Comparison of ENCODE assay signal across 11 mouse cellular contexts in the genomic region with DNA sequence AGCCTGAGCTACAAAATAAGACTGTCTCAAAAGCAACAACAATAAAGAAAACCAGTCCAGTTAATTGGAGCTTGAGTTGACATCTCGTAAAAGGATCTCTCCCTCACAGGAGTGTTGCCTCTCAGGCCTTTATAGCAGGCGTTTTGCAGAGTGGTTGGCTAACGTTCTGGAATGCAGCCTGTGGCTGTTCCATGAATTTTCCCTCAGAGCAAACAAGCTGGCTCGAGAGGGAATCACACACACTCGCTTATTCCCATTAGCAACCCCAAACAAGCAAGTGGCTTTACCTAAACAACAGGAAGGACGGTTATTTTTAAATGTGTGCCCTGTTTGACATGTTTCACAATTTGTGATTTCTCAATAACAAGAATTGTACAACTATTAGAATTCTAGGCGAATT. TPM values are rescaled to one million over a fixed set of nuclear protein-coding genes. Genes with fewer than 3 reads are reported as not detected.
DNase-seq lines count a peak whose midpoint lies in the region; ATAC-seq lines count a peak whose summit lies in the region.
"Had no signal": no experiment of that assay in that cellular context is flagged by ENCODE, and none has a peak within 500 bp of the region (broad histone marks: within the 10 kb centered on the region; RNA-seq: fewer than 3 reads in every experiment).

No protein-coding gene starts in this region.

- H3K36me3 ChIP-seq in intestine, embryonic 16.5 days (ENCODE audit: control insufficient read depth, insufficient read depth, low read length): no peaks in the 10 kb centered on the region
- H3K36me3 ChIP-seq in intestine, embryonic 15.5 days: no peaks in the 10 kb centered on the region
- H3K36me3 ChIP-seq: G1E; liver, embryonic 15.5 days had no signal

- peak; percentile 6 for DNase-seq in heart, postnatal 25 days (ENCODE audit: low spot score)
- DNase-seq in lung, postnatal 25 days (ENCODE audit: low spot score): peak; percentile 75
- no peak for DNase-seq in retina, postnatal 1 day
- DNase-seq in layer of hippocampus, postnatal 25 days (ENCODE audit: extremely low spot score in 1 of 2, low spot score in 1 of 2): no peak
- DNase-seq: cerebellum, postnatal 10 days had no signal

- no peak for ATAC-seq in intestine, embryonic 16.5 days
- no peak for ATAC-seq in intestine, embryonic 15.5 days
- 0 out of 2 replicates have a peak, but pooled peaks have one; percentile 7 for ATAC-seq in common myeloid progenitor, adult 5-6 weeks (replicated peaks; ENCODE audit: low read depth, poor library complexity, severe bottlenecking)
- no peak for ATAC-seq in inflammation-experienced regulatory T-cells, adult 6 months

- H3K4me2 ChIP-seq in intestine, embryonic 16.5 days (ENCODE audit: low read depth, low read length): no peak overlapping the region
- H3K4me2 ChIP-seq in intestine, embryonic 15.5 days (replicated peaks): no peak overlapping the region

- 41% methylated on average over 7 of the region's 7 CpGs for WGBS in intestine, embryonic 16.5 days
- WGBS in intestine, embryonic 15.5 days: 26% methylated on average over 7 of the region's 7 CpGs

- 0 out of 2 replicates have a peak overlapping the region, but pooled peaks have one; percentile 6 for H3K27ac ChIP-seq in intestine, embryonic 16.5 days (ENCODE audit: low read length)
- H3K27ac ChIP-seq in intestine, embryonic 15.5 days: no peak overlapping the region

- no peaks in the 10 kb centered on the region for H3K9me3 ChIP-seq in intestine, embryonic 16.5 days (ENCODE audit: control insufficient read depth, low read length)
- H3K9me3 ChIP-seq in intestine, embryonic 15.5 days: no peaks in the 10 kb centered on the region
- H3K9me3 ChIP-seq: G1E; liver, embryonic 15.5 days had no signal

- no peak overlapping the region for H3K4me3 ChIP-seq in intestine, embryonic 16.5 days (ENCODE audit: low read length)
- H3K4me3 ChIP-seq in intestine, embryonic 15.5 days (replicated peaks): no peak overlapping the region
- H3K4me3 ChIP-seq: liver, embryonic 15.5 days had no signal

- H3K9ac ChIP-seq in intestine, embryonic 16.5 days (ENCODE audit: low read depth, low read length): no peak overlapping the region
- no peak overlapping the region for H3K9ac ChIP-seq in intestine, embryonic 15.5 days
- H3K9ac ChIP-seq: liver, embryonic 15.5 days had no signal

- H3K4me1 ChIP-seq in intestine, embryonic 16.5 days (ENCODE audit: control insufficient read depth, insufficient read depth, low read length): 0 out of 2 replicates have a peak, but pooled peaks cover 3% of the 10 kb centered on the region
- H3K4me1 ChIP-seq in intestine, embryonic 15.5 days (replicated peaks): peaks cover 4% of the 10 kb centered on the region; the same call in 1 of the 2 replicates

- H3K27me3 ChIP-seq in intestine, embryonic 16.5 days (replicated peaks; ENCODE audit: control insufficient read depth, insufficient read depth, low read length): no peaks in the 10 kb centered on the region
- no peaks in the 10 kb centered on the region for H3K27me3 ChIP-seq in intestine, embryonic 15.5 days (replicated peaks)
- H3K27me3 ChIP-seq: liver, embryonic 15.5 days had no signal

- intact Hi-C loops in heart, postnatal 25 days (cut with DNase I): loop anchor here (5.0 to 10.0 kb wide), 5 partner anchors 40 to 1027 kb away; partner anchors contain the start of gene Klf6

RNA-seq across cellular contexts. Expression of gene Klf6, which starts 59.2 kb away (rescaled TPM):
- 66.9 and 71.5 TPM in 2 replicates for polyA plus RNA-seq in intestine, embryonic 16.5 days (2015; fragmentation: Nextera tagmentation; extraction: Ambion mirVana)
- polyA plus RNA-seq in intestine, embryonic 15.5 days (2015; fragmentation: Nextera tagmentation; extraction: Ambion mirVana): 72.3 and 79.5 TPM in 2 replicates
- 103 and 107 TPM in 2 replicates for total RNA-seq in common myeloid progenitor, adult 5-6 weeks (2017)
- 10 to 100 TPM; 47.7 to 55.1 TPM for total RNA-seq in heart, postnatal 25 days (2021)
- polyA plus RNA-seq in inflammation-experienced regulatory T-cells, adult 6 months (2017; shearing (Covaris generic)): 100 to 1,000 TPM; 120 to 191 (median 184) TPM
- total RNA-seq in layer of hippocampus, postnatal 25 days (2021): 10 to 100 TPM; 28.4 to 30.7 TPM

Comparison
In these comparisons a context has a peak if more than half of its experiments do, and no peak if none do; other contexts are left out.
1. DNase-seq: peak in heart, postnatal 25 days (single experiment) and lung, postnatal 25 days (single experiment); none in retina, postnatal 1 day (single experiment) and layer of hippocampus, postnatal 25 days (0 of 2).